Mouse (Mus musculus): Measurements from ENCODE around the gene Rabgap1l.

DNA sequence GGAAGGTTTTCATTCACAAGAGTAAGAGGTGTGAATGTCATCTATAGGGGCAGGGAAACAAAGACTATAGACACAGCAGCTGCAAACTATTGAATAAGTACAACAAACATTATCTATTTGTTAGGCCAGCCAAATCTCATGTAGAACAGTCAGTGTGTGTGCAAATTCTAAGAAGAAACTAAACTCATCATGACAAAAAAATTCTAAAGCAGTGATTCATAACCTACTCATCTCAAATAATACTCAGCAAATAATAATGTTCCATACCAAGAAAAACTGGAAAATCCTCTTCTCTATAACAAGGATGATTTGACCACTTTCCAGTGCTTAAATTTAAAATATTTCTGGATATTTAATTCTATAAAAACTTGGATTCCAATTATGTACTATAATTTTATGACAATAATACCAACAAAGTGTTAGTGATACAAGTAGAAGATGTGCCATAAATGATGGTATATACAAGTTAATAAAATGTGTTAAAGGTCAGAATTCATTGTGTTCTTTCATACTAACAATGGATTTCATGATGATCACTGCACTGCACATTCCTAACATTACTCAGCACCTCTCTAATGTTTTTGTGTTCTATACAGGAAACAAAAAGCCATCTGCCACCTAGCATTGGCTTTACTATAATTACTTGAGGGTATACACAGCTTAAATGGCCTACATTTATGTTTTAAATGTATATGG, 196.6 kb downstream of the Rabgap1l start:
- TF ChIP-seq POLR2A (IDR thresholded peaks at IDR 0.05; ENCODE audit: borderline replicate concordance, extremely low read depth, low read depth, low read length) (no peak), CTCF (IDR thresholded peaks at IDR 0.05; ENCODE audit: insufficient read depth, low read length) (no peak)
